Mouse (Mus musculus) forelimb bud, embryonic 11.5 days (tissue): ENCODE results near the gene H2-M11.

ENCODE experiments used
- DNase-seq: peaks from one replicate; pipeline ENCODE4 v3.0.0-alpha.2; 2012; ENCODE audit warnings: low read depth, low spot score

Gene H2-M11

GRCm38 (mm10) chr17:36546775-36547174 is at the start of gene H2-M11:
Gene H2-M11 (plus strand): TSS chr17:36547075.
- no peak for DNase-seq

GRCm38 (mm10) chr17:36500435-36500834 is 46.4 kb upstream of the H2-M11 start:
- DNase-seq, result no peak

GRCm38 (mm10) chr17:36503910-36504309 is 43.0 kb upstream of the H2-M11 start:
- no peak for DNase-seq
